Mouse (Mus musculus) adrenal gland, adult 2 months (tissue): ENCODE measurements around the gene Ugt2a3. TPM values are rescaled to one million over a fixed set of nuclear protein-coding genes. Genes with fewer than 3 reads are reported as not detected.
"Not testable (repeated sequence)": the region's sequence is repeated elsewhere in the genome, so short reads cannot be mapped to it uniquely, and the experiment has no call there.

Source experiments
- DNase-seq: peaks from one replicate; pipeline ENCODE4 v3.0.0; 2021
- long read RNA-seq: library from polyadenylated mRNA; stranded (forward); transcript quantifications from one replicate; pipeline ENCODE4 v2.0.0, GENCODE M21; 2021
- polyA plus RNA-seq: library from polyadenylated mRNA; depleted of rRNA; stranded (reverse); fragments of >200 nt; gene quantifications from 2 replicates; pipeline ENCODE4 v1.2.3, GENCODE M21; 2012; rRNA removed
- total RNA-seq, 2 experiments: library from RNA; stranded (reverse); gene quantifications; 2 replicates each; pipeline ENCODE4 v1.2.3; 2021

The Ugt2a3 gene
- under 1 TPM in 1 of 2 experiments, not detected in 1; 0.26 TPM for total RNA-seq
- polyA plus RNA-seq: not detected in 2 replicates
- long read RNA-seq: 0 reads

- DNase-seq: no peak
Observed at GRCm38 (mm10) chr5:87336961-87337697, at the start of gene Ugt2a3. Gene Ugt2a3, minus strand, starts transcription at chr5:87337195.

GRCm38 (mm10) chr5:87380234-87380633 is 43.2 kb upstream of the Ugt2a3 start:
- DNase-seq: no peak

- DNase-seq: no peak
Observed at GRCm38 (mm10) chr5:87379825-87380224, 42.8 kb upstream of the Ugt2a3 start.

GRCm38 (mm10) chr5:87375874-87376383 is 38.9 kb upstream of the Ugt2a3 start:
- no peak for DNase-seq

- no peak for DNase-seq
Observed at GRCm38 (mm10) chr5:87373502-87373863, 36.5 kb upstream of the Ugt2a3 start.

- DNase-seq: not testable (repeated sequence)
Observed at GRCm38 (mm10) chr5:87372788-87373501, 36.0 kb upstream of the Ugt2a3 start.

- DNase-seq: no peak
Observed at GRCm38 (mm10) chr5:87350350-87350749, 13.4 kb upstream of the Ugt2a3 start.

- not testable (repeated sequence) for DNase-seq
Observed at GRCm38 (mm10) chr5:87349150-87349549, 12.2 kb upstream of the Ugt2a3 start.

GRCm38 (mm10) chr5:87347479-87348078 is 10.6 kb upstream of the Ugt2a3 start:
- DNase-seq: not testable (repeated sequence)

GRCm38 (mm10) chr5:87340461-87340860 is 3.5 kb upstream of the Ugt2a3 start:
- DNase-seq: no peak

- no peak for DNase-seq
Observed at GRCm38 (mm10) chr5:87335199-87335598, 1.8 kb downstream of the Ugt2a3 start.

GRCm38 (mm10) chr5:87333584-87333983 is 3.4 kb downstream of the Ugt2a3 start:
- peak; percentile 1 for DNase-seq

GRCm38 (mm10) chr5:87311392-87311791 is 25.6 kb downstream of the Ugt2a3 start:
- no peak for DNase-seq

GRCm38 (mm10) chr5:87286180-87286579 is 50.8 kb downstream of the Ugt2a3 start:
- not testable (repeated sequence) for DNase-seq

GRCm38 (mm10) chr5:87275986-87276385 is 61.0 kb downstream of the Ugt2a3 start:
- DNase-seq: not testable (repeated sequence)

GRCm38 (mm10) chr5:87275581-87275980 is 61.4 kb downstream of the Ugt2a3 start:
- DNase-seq: no peak

Other genes with a start within 250 kb of the Ugt2a3 start
- gene Ugt2b36, start 244.6 kb downstream of the Ugt2a3 start, total RNA-seq: 1 to 10 TPM in 1 of 2 experiments, not detected in 1; 1.2 TPM
- gene Ugt2b36, start 244.6 kb downstream of the Ugt2a3 start, polyA plus RNA-seq: not detected in 2 replicates
- gene Ugt2b5, start 196.9 kb downstream of the Ugt2a3 start, total RNA-seq: under 1 TPM in 1 of 2 experiments, not detected in 1; 0.98 TPM
- 0.07 TPM in 1 of 2 replicates, not detected in the other for gene Ugt2b5, start 196.9 kb downstream of the Ugt2a3 start, polyA plus RNA-seq
- under 1 TPM in 1 of 2 experiments, not detected in 1; 0.20 TPM for gene Ugt2b37, start 82.4 kb downstream of the Ugt2a3 start, total RNA-seq
- gene Ugt2b37, start 82.4 kb downstream of the Ugt2a3 start, polyA plus RNA-seq: not detected in 2 replicates
- not detected for gene Ugt2b38, start 87.0 kb upstream of the Ugt2a3 start, total RNA-seq
- gene Ugt2b38, start 87.0 kb upstream of the Ugt2a3 start, polyA plus RNA-seq: not detected in 2 replicates
- gene Ugt2a2, start 145.1 kb upstream of the Ugt2a3 start, total RNA-seq: not detected
- not detected in 2 replicates for gene Ugt2a2, start 145.1 kb upstream of the Ugt2a3 start, polyA plus RNA-seq
- gene Gm43638, start 149.6 kb upstream of the Ugt2a3 start, total RNA-seq: not detected
- gene Gm43638, start 149.6 kb upstream of the Ugt2a3 start, polyA plus RNA-seq: not detected in 2 replicates
- gene Ugt2a1, start 153.7 kb upstream of the Ugt2a3 start, total RNA-seq: not detected
- not detected in 2 replicates for gene Ugt2a1, start 153.7 kb upstream of the Ugt2a3 start, polyA plus RNA-seq
- gene Sult1b1, start 201.0 kb upstream of the Ugt2a3 start, total RNA-seq: not detected
- not detected in 2 replicates for gene Sult1b1, start 201.0 kb upstream of the Ugt2a3 start, polyA plus RNA-seq
- gene Sult1d1, start 231.8 kb upstream of the Ugt2a3 start, total RNA-seq: under 1 TPM in 1 of 2 experiments, not detected in 1; 0.40 TPM
- gene Sult1d1, start 231.8 kb upstream of the Ugt2a3 start, polyA plus RNA-seq: not detected in 2 replicates